Mouse (Mus musculus): Measurements from ENCODE around the gene Zfp148.

DNA sequence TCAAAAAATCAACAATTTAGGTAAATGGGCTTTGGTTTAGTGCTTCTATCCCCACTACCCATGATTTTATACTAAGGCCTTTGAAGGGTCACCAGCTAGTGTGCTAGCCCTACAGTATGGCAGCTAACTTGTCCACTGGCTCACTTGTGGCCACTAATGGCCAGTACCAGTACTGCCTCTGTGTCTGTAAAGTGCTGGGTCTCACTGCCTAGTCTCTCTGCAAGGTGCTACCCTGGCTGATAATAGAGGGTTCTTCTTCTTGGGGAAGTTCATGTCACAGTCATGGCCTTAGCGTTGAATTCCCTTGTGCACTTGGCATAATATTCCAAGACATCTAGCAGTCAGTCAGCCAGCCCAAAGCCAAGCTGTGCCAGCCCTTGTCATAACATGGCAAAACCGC lies 100.5 kb downstream of the Zfp148 start:
- TF ChIP-seq POLR2A (IDR thresholded peaks at IDR 0.05; ENCODE audit: low read depth, low read length) = no peak
- TF ChIP-seq CTCF (IDR thresholded peaks at IDR 0.05; ENCODE audit: borderline replicate concordance, insufficient read depth, low read length) = peak; percentile 32; the same call in 1 of the 2 replicates

All from embryonic fibroblast, embryonic 13.5 days (primary cell).